Mouse (Mus musculus): Measurements from ENCODE around the gene Dgke.
"Not testable (repeated sequence)": the region's sequence is repeated elsewhere in the genome, so short reads cannot be mapped to it uniquely, and the experiment has no call there.

The Dgke gene

DNA sequence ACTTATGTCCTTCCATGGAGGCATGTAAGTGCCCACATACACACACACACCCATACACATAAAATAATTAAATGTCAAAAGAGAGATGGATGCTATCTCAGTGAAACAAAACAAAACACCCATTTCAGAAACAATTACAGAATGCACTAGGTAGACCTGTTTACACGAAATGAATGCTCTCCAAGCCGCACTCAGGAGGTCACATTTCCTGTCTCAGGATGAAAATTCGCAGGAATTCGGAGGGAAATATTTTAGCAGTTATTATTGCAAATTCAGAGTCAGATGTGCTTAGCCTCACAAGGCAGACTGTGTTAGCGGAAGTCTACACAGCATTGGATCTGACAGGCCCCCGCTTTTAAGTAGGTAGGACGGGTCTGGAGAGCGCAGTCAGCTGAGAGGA is 6.9 kb upstream of the Dgke start, which contains the start of gene Gm525:
Gene Gm525, plus strand, starts transcription at position 301 of the 400 bp plus-strand sequence.
- no peak for DNase-seq

DNA sequence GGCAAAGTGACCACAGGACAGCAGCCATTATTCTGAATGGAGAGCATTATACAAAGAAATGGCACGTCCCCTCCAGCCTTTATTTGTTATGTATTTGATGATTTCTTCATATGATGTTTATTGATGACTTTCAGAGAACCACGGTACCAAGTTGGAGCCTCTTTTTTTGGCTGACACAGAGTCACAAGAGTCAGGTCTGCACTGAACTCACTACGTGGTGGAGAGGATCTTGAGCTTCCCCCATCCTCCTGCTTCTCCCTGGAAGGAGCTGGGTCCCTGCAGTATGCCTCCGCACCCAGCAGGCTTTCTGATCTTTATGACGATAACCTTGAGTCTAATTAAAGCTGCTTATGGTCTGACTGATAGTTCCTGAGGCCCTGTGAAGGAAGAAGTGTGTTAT is 4.9 kb upstream of the Dgke start:
- DNase-seq = no peak

GRCm38 (mm10) chr11:89069303-89069702 is 2.7 kb upstream of the Dgke start:
- DNase-seq = peak; percentile 79

DNA sequence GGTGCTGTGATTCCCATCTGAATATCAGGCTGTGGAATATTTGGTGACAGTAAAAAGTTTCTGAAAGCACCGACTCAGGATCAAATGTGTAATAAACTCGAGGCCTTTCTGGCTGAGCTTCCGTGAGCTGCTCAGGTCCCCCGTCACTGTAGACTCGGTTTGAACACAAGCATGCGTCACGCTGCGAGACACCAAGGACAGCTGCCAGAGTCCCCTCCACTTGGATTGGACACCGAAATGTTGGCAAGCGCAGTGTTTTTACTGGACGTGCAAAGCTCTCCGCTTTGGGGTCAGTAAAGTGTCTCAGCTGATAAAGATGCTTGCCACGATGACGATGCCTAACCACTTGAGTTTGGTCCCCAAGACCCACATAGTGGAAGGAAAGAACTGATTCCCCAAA is 2.0 kb upstream of the Dgke start:
- DNase-seq = no peak

GRCm38 (mm10) chr11:89067871-89068490 is 1.3 kb upstream of the Dgke start:
- DNase-seq = no peak

- DNase-seq = no peak
Observed at GRCm38 (mm10) chr11:89067301-89067822, 712 bp upstream of the Dgke start.

GRCm38 (mm10) chr11:89066126-89066525 is 524 bp downstream of the Dgke start:
- no peak for DNase-seq

DNA sequence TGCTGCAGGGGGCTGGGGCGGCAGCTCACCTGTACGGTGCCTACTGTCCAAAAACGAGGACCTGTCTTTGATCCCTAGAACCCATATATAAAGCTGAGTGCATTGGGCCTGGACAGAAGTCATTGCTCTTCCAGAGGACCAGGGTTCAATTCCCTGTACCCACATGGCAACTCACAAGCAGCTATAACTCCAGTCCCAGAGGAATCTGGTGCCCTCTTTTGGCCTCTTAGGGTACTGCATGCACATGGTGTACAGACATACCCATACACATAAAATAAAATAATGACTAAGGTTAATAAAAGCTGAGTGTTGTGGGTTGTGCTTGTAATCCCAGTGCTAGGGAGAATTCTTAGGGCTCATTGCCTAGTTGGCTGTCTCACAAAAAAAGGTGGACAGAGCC is 1.4 kb downstream of the Dgke start:
- peak; percentile 30 for DNase-seq

- no peak for DNase-seq
Observed at GRCm38 (mm10) chr11:89064312-89064711, 2.3 kb downstream of the Dgke start.

GRCm38 (mm10) chr11:89061362-89061761 is 5.3 kb downstream of the Dgke start:
- DNase-seq = peak; percentile 17

- peak; percentile 93 for DNase-seq
Observed at GRCm38 (mm10) chr11:89060423-89061089, 6.1 kb downstream of the Dgke start.

GRCm38 (mm10) chr11:89059919-89060422 is 6.7 kb downstream of the Dgke start:
- DNase-seq = no peak

- DNase-seq = peak; percentile 49
Observed at GRCm38 (mm10) chr11:89058515-89059270, 8.0 kb downstream of the Dgke start.

- DNase-seq = peak; percentile 70
Observed at GRCm38 (mm10) chr11:89055931-89056690, 10.5 kb downstream of the Dgke start.

DNA sequence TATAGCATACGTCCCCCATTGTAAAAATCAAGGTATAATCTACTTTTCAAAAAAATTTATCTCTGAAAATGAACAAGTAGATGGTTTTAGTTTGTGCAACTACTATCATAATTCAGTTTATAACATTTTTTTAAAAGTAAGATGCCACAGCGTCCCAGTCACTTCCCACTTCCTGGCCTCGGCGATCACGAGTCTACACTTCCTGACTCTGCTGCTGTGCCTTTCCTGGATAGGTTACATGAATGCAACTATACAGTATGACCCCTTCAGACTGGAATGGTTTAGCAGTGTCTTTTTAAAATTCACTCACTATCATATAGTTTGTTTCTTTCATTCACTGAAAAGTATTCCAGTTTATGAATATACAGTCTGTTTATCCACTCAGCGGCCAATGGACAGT is 14.9 kb downstream of the Dgke start:
- DNase-seq = no peak

DNA sequence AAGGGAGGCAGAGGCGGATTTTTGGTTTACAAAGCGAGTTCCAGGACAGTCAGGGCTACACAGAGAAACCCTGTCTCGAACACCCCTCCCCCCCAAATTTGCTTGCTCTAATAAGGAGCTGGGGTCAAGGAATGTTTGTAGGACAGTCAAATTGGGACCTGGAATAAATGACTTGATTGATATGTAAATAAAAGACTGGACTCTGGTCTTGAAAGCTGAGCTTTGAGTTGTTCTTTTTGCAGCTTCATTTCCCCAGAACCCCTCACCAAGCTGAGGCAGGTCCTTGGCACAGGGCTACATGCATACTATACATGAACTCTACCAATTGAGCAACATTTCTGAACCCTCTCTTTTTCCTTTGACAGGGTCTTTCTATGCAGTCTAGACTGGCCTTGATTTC is 20.6 kb downstream of the Dgke start:
- DNase-seq = no peak

GRCm38 (mm10) chr11:89045501-89045900 is 21.1 kb downstream of the Dgke start:
- not testable (repeated sequence) for DNase-seq

DNA sequence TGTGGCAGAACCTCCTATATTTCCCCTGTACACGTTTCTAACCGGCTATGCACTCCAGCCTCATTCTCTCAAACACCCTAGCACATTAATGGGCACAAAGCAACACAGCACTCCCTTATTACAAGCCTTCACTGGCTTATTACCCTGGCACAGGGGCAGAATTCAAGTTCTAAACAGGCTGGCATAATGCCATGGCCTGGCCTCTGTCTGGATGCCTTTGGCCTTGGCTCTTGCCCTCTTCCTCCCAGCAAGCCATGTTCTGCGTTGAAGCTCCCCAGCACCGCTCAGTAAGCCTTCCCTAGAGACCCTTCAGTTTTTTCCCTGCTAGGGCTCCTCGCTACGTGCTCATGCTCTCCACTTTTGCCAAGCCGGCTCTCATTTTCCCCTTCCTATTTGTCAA is 23.6 kb downstream of the Dgke start:
- DNase-seq = no peak

- DNase-seq = not testable (repeated sequence)
Observed at GRCm38 (mm10) chr11:89041073-89041472, 25.6 kb downstream of the Dgke start.

GRCm38 (mm10) chr11:89039325-89039724 is 27.3 kb downstream of the Dgke start:
- DNase-seq = peak; percentile 51

DNA sequence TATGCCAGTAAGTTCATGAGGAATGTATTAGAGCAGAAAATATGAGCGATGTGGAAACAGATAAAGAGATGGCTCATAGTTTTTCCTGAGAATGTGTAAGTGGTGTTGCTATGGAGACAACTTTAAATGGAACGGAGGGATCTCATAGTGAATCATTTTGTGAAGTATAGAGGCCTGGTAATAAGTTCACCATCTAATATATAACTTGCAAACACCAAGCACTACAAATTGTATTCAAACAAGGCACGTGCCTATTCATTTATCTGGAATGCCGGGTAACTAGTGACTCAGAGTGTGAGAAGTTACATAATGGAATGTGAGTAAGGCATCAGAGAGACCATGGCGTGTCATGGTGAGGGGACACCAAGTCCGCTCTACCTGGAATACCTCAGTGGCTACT is 28.2 kb downstream of the Dgke start:
- no peak for DNase-seq

DNA sequence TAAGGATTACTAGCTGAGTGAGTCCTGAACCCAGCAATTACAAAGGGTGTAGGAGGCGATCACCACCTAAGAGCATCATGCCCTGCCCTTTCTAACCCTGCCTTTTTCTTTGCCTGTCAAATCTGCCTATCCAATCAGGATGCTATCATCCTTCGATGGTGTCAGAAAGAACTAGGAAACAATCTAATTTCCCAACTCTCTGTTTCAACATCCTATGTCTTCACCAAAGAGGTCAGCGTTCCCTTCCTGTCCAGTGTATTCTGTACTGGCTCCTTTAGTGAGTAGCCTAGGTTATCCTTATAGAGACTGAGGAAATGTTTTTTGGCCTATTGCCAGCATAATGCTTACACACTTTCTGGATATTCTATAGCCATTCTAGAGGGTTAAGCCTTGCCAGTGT is 31.1 kb downstream of the Dgke start:
- DNase-seq = no peak

- DNase-seq = no peak
Observed at GRCm38 (mm10) chr11:89034592-89034991, 32.1 kb downstream of the Dgke start.
